Mouse (Mus musculus) common myeloid progenitor, adult 5-6 weeks (primary cell): ENCODE data around the gene Pkd1l2. TPM values are rescaled to one million over a fixed set of nuclear protein-coding genes. Genes with fewer than 3 reads are reported as not detected.

ENCODE experiments used
- ATAC-seq: replicated peaks from 2 replicates; pipeline ENCODE4 v1.8.0; 2016; ENCODE audit warnings: low read depth, mild to moderate bottlenecking, moderate TSS enrichment, inconsistent platforms; ENCODE audit not compliant: poor library complexity, severe bottlenecking
- total RNA-seq: library from RNA; stranded (forward); fragments of 200-1000, 187-1606 nt; gene quantifications from 2 replicates; pipeline ENCODE4 v1.2.3, GENCODE M21; 2017

The Pkd1l2 gene
- total RNA-seq, 1 experiment from 2014 or later = not detected

GRCm38 (mm10) chr8:116980117-116980516 is 102.1 kb downstream of the Pkd1l2 start:
- ATAC-seq = peak; percentile 34

- ATAC-seq = peak; percentile 88
Observed at GRCm38 (mm10) chr8:116978631-116979256, 103.5 kb downstream of the Pkd1l2 start, which contains the start of gene 1700030J22Rik. TSS of gene 1700030J22Rik (minus strand) at chr8:116978959.

- ATAC-seq = peak; percentile 2; the same call in 1 of the 2 replicates
Observed at GRCm38 (mm10) chr8:116978052-116978451, 104.2 kb downstream of the Pkd1l2 start.

GRCm38 (mm10) chr8:116975606-116976005 is 106.6 kb downstream of the Pkd1l2 start:
- no peak for ATAC-seq

GRCm38 (mm10) chr8:116975066-116975465 is 107.2 kb downstream of the Pkd1l2 start:
- no peak for ATAC-seq

- ATAC-seq = no peak
Observed at GRCm38 (mm10) chr8:116969531-116969930, 112.7 kb downstream of the Pkd1l2 start.

- ATAC-seq = no peak
Observed at GRCm38 (mm10) chr8:116954415-116954814, 127.8 kb downstream of the Pkd1l2 start.

GRCm38 (mm10) chr8:116952428-116952827 is 129.8 kb downstream of the Pkd1l2 start:
- no peak for ATAC-seq

- no peak for ATAC-seq
Observed at GRCm38 (mm10) chr8:116951778-116952177, 130.5 kb downstream of the Pkd1l2 start.

GRCm38 (mm10) chr8:116951369-116951768 is 130.9 kb downstream of the Pkd1l2 start:
- no peak for ATAC-seq

- ATAC-seq = peak; percentile 22
Observed at GRCm38 (mm10) chr8:116947589-116947988, 134.7 kb downstream of the Pkd1l2 start.

GRCm38 (mm10) chr8:116946851-116947250 is 135.4 kb downstream of the Pkd1l2 start:
- ATAC-seq = no peak

GRCm38 (mm10) chr8:116946268-116946838 is 135.9 kb downstream of the Pkd1l2 start:
- ATAC-seq = peak; percentile 33

Other genes starting within 250 kb of the Pkd1l2 start
- 64.4 and 73.8 TPM in 2 replicates for gene Cmc2, start 161.0 kb downstream of the Pkd1l2 start, total RNA-seq
- 35.8 and 48.2 TPM in 2 replicates for gene Cenpn, start 160.7 kb downstream of the Pkd1l2 start, total RNA-seq
- gene Atmin, start 139.1 kb downstream of the Pkd1l2 start, total RNA-seq = 10.3 and 17.7 TPM in 2 replicates
- gene 1700030J22Rik, start 103.5 kb downstream of the Pkd1l2 start, total RNA-seq = 0.05 TPM in 1 of 2 replicates, not detected in the other
- gene Gcsh, start 88.9 kb downstream of the Pkd1l2 start, total RNA-seq = 76.5 and 87.6 TPM in 2 replicates
- 0.19 and 1.3 TPM in 2 replicates for gene Bco1, start 13.4 kb upstream of the Pkd1l2 start, total RNA-seq
- 5.4 and 5.7 TPM in 2 replicates for gene Gan, start 75.7 kb upstream of the Pkd1l2 start, total RNA-seq
- 20.5 and 29.0 TPM in 2 replicates for gene Cmip, start 174.6 kb upstream of the Pkd1l2 start, total RNA-seq